Mouse (Mus musculus) ES-E14 (cell line): Measurements from ENCODE around the gene Map4k4. TPM values are rescaled to one million over a fixed set of nuclear protein-coding genes. Genes with fewer than 3 reads are reported as not detected.
A peak's percentile ranks its signal among the peaks of the same experiment; 100 is the strongest.

ENCODE experiments used
- DNase-seq: peaks from one replicate; pipeline ENCODE4 v3.0.0-alpha.2; 2013; ENCODE audit warnings: low read depth, low spot score
- H3K27ac ChIP-seq: 2 replicates; pipeline ENCODE4 v1.5.1; 2012; ENCODE audit warnings: low read depth, mild to moderate bottlenecking, low read length, moderate library complexity, mixed read lengths; ENCODE audit not compliant: poor library complexity, insufficient read depth, severe bottlenecking
- H3K36me3 ChIP-seq: 2 replicates; pipeline ENCODE4 v1.6.1; 2012; ENCODE audit warnings: mild to moderate bottlenecking, low read length, moderate library complexity, mixed read lengths; ENCODE audit not compliant: control insufficient read depth, poor library complexity, insufficient read depth, severe bottlenecking
- H3K4me1 ChIP-seq, 2 experiments: fragments of 150-350 bp in 1 of 2; sonication (generic) in 1 of 2; 2 replicates each; pipeline ENCODE4 v1.6.1; 2012; ENCODE audit warnings: low read length in 2 of 2, mild to moderate bottlenecking in 1 of 2, mixed read lengths in 1 of 2; ENCODE audit not compliant: control insufficient read depth in 2 of 2, insufficient read depth in 2 of 2, poor library complexity in 1 of 2
- H3K4me3 ChIP-seq, 2 experiments: fragments of 150-350 bp in 1 of 2; sonication (generic) in 1 of 2; 2 replicates each; pipeline ENCODE4 v1.5.1; 2012; ENCODE audit warnings: low read length in 2 of 2, low read depth in 1 of 2, mild to moderate bottlenecking in 1 of 2, mixed read lengths in 1 of 2; ENCODE audit not compliant: insufficient read depth in 1 of 2, poor library complexity in 1 of 2, severe bottlenecking in 1 of 2
- H3K9ac ChIP-seq: 2 replicates; pipeline ENCODE4 v1.6.1; 2012; ENCODE audit warnings: low read depth, mild to moderate bottlenecking, low read length, mixed read lengths; ENCODE audit not compliant: poor library complexity, insufficient read depth, severe bottlenecking
- H3K9me3 ChIP-seq: fragments of 150-350 bp; sonication (generic); 2 replicates; pipeline ENCODE4 v1.6.1; 2012; ENCODE audit warnings: low read depth, mild to moderate bottlenecking, low read length; ENCODE audit not compliant: control insufficient read depth, insufficient read depth
- CHD2 ChIP-seq: IDR thresholded peaks from 2 replicates; pipeline ENCODE4 v1.6.1; 2014; ENCODE audit warnings: mild to moderate bottlenecking, low read depth, low read length, inconsistent platforms
- HCFC1 ChIP-seq: IDR thresholded peaks from 2 replicates; pipeline ENCODE4 v1.6.1; 2012; ENCODE audit warnings: low read length, inconsistent platforms, borderline replicate concordance; ENCODE audit not compliant: insufficient read depth
- MAFK ChIP-seq: IDR thresholded peaks from 2 replicates; pipeline ENCODE4 v1.6.1; 2014; ENCODE audit warnings: mild to moderate bottlenecking, low read depth, low read length, inconsistent platforms; ENCODE audit not compliant: insufficient read depth
- ZC3H11A ChIP-seq: IDR thresholded peaks from 2 replicates; pipeline ENCODE4 v1.6.1; 2012; ENCODE audit warnings: low read depth, mild to moderate bottlenecking, inconsistent platforms, low read length, borderline replicate concordance
- ZNF384 ChIP-seq: IDR thresholded peaks from 2 replicates; pipeline ENCODE4 v1.6.1; 2012; ENCODE audit warnings: low read depth, low read length, inconsistent platforms
- in situ Hi-C, 2 experiments: fragments of 600-800 bp; cut with MboI; formaldehyde crosslinking; loops; one replicate each; pipeline ENCODE4 v1.15.1; 2025; ENCODE audit warnings: low sequenced_read_pairs in 2 of 2, inconsistent platforms in 1 of 2; ENCODE audit not compliant: unreplicated experiment in 2 of 2
- total RNA-seq: library from RNA; depleted of rRNA; stranded (reverse); fragments of 300-350 nt; gene quantifications from 2 replicates; pipeline ENCODE4 v1.2.3, GENCODE M21; 2012

Gene Map4k4
- total RNA-seq, 1 experiment = 142 TPM

DNA sequence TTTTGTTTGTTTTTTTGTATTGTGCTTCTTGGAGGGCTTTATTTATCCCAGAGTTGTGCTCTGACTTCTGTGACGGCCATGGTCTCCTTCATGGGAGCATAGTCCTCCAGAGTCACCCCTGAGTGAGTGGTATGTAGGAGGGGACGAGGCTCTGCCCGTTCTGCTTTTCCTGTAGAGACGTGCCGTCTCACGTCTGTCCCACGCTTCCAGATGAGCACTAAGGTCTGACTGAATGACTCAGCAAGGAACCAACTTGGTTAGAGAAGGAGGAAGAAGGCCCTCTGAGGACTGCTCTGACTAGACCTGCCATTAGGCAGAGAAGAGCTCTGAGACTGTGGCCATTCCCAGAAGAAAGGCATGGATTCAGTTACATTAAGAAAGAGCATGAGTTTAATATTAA lies 68.3 kb downstream of the Map4k4 start:
- Histone ChIP-seq H3K9me3 (no peaks in the 10 kb centered on the region), H3K4me3 (no peak overlapping the region), H3K9ac (no peak overlapping the region), H3K4me1 (no peaks in the 10 kb centered on the region), H3K36me3 (peaks cover 6% of the 10 kb centered on the region), H3K27ac (no peak overlapping the region)
- TF ChIP-seq CHD2 (no peak), ZNF384 (no peak), HCFC1 (no peak), MAFK (no peak), ZC3H11A (no peak)
- no peak for DNase-seq
- in situ Hi-C loops = no loop called here

DNA sequence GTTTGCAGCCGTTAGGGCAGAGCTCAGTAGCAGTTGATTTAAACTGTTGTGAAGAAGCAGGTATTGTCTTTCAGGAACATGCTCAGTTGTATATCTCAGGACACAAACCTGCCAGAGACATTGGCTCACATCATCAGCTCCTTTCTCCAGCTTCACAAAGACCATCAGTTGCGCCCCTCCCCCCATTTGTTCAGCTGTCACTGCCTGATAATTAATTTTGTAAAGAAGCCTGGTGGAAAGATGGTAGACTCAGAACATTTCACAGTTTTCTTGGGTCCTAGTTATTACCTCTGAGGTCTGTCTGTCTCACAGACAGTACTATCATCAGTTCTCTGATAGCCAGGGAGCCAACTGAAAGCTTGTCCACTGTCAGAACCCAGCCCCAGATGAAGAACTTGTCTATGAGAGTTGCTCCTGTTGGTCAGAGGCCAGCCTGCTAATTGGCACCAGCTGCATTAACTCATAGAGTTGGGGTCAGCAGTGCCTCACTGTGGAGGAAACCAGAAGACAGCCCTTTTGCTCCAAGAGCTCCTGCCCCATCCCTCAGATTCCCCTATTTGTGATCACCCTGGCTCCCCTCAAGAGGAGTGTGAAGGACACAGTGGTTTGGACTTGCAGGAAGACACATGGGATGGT lies 69.2 kb downstream of the Map4k4 start:
- in situ Hi-C loops = no loop called here
- TF ChIP-seq ZNF384 (no peak), CHD2 (no peak), MAFK (no peak)
- DNase-seq = no peak
- peaks cover 6% of the 10 kb centered on the region for H3K36me3 ChIP-seq
- H3K9me3 ChIP-seq = no peaks in the 10 kb centered on the region
- H3K27ac ChIP-seq = no peak overlapping the region
- H3K9ac ChIP-seq = no peak overlapping the region
- no peaks in the 10 kb centered on the region for H3K4me1 ChIP-seq
- no peak overlapping the region for H3K4me3 ChIP-seq

DNA sequence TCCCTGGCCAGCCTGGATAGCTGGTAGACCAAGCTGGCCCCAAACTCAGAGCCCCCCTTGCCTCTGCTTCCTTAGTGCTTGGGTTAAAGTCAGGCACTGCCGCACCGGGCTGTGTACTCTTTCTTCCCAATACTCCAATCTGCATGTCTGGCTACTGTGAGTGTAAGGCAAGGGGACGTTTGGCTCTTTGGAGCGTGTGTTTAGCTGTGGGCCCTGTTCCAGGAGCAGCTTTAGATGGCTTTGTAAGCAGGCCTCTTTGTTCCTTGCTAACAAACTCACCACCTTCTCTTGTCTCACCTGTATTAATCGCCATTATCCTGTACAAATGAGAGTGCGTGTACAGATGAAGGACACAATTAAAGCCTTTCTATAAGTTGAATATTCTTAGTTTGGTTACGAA lies 71.7 kb downstream of the Map4k4 start:
- H3K27ac ChIP-seq = no peak overlapping the region
- no peaks in the 10 kb centered on the region for H3K4me1 ChIP-seq
- H3K9ac ChIP-seq = no peak overlapping the region
- no peak for DNase-seq
- no peaks in the 10 kb centered on the region for H3K9me3 ChIP-seq
- H3K4me3 ChIP-seq = no peak overlapping the region
- no peak for TF ChIP-seq ZNF384
- TF ChIP-seq HCFC1 = no peak
- TF ChIP-seq MAFK = no peak
- no peak for TF ChIP-seq ZC3H11A
- TF ChIP-seq CHD2 = no peak
- peaks cover 16% of the 10 kb centered on the region for H3K36me3 ChIP-seq
- in situ Hi-C loops = no loop called here

DNA sequence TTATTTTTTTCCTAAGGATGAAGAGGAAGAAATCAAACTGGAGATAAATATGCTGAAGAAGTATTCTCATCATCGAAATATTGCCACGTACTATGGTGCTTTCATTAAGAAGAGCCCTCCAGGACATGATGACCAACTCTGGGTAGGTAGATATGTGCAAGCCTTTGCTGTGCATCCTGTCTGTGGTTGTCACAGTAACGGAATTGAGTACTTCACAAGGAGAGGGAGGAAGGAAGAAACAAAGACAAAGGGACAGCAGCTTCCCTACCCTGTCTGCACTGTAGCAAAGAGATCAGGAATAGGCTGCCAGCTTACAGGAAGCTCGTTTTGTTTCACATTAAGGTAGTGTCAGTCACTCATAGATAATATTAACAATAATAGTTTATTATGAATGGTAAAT lies 73.2 kb downstream of the Map4k4 start:
- Histone ChIP-seq H3K27ac (no peak overlapping the region), H3K9ac (no peak overlapping the region), H3K9me3 (no peaks in the 10 kb centered on the region), H3K4me3 (no peak overlapping the region), H3K4me1 (no peaks in the 10 kb centered on the region), H3K36me3 (peaks cover 17% of the 10 kb centered on the region)
- in situ Hi-C loops = no loop called here
- no peak for DNase-seq
- no peak for TF ChIP-seq MAFK
- no peak for TF ChIP-seq CHD2
- TF ChIP-seq ZC3H11A = no peak
- no peak for TF ChIP-seq ZNF384

DNA sequence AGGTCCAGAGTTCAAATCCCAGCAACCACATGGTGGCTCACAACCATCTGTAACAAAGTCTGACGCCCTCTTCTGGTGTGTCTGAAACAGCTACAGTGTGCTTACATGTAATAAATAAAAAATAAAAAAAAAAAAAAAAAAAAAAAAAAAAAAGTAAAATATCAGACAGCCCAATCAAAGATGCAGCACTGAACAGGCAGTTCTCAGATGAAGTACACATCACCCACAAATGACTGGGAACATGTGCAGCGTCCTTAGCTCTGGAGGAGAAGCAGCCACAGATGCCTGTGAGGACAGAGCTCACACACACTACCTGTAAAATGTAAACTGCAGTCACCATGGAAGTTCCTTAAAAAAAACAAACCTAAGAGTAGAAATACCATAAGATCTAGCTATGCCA lies 74.3 kb downstream of the Map4k4 start:
- Histone ChIP-seq H3K9ac (no peak overlapping the region), H3K36me3 (peaks cover 17% of the 10 kb centered on the region), H3K9me3 (no peaks in the 10 kb centered on the region), H3K27ac (no peak overlapping the region), H3K4me1 (no peaks in the 10 kb centered on the region), H3K4me3 (no peak overlapping the region)
- TF ChIP-seq ZNF384 (peak; percentile 61), CHD2 (no peak), MAFK (no peak), HCFC1 (no peak)
- DNase-seq = no peak
- in situ Hi-C loops = no loop called here
